31 mouse cellular contexts compared by ENCODE assay signal in the genomic region with DNA sequence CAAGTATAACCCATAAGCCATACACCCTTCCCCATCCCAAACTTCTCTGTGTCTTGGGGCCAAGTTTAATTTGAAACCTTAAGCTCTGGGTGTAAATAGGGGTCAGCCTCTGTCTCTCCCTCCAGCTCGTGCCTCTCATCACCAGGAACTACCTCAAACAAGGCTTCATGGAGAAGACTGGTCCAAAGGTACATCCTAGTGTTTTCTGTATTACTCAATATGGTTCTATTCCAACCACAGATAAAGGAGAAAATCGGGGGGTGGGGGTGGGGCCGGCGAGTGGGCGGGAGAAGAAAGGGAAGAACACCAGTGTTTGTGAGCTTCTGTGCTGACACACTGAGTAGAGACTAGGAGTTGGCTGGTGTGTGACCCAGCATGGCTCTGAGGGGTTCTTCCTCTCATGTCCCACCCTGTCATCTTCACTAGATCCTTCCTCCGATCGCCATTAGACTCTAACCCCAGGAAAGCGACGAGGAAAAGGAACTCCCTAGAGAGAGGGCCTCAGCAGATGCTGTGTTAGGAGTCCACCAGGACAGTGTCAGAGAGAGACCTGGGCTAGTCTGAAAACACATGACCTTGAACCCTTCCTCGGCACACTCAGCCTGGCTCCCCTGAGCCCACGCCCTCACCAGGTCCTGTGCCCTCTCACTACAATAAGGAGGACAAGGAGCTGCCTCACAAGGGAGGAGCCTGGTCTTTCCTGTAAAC. TPM values are rescaled to one million over a fixed set of nuclear protein-coding genes. Genes with fewer than 3 reads are reported as not detected.
A peak's percentile ranks its signal among the peaks of the same experiment; 100 is the strongest.
DNase-seq lines count a peak whose midpoint lies in the region; ATAC-seq and TF ChIP-seq lines count a peak whose summit lies in the region.
"Had no signal": no experiment of that assay in that cellular context is flagged by ENCODE, and none has a peak within 500 bp of the region (broad histone marks: within the 10 kb centered on the region; RNA-seq: fewer than 3 reads in every experiment).

No protein-coding gene starts in this region.

- no peak overlapping the region for H3K4me3 ChIP-seq in liver, embryonic 13.5 days (replicated peaks)
- H3K4me3 ChIP-seq in liver, embryonic 12.5 days: no peak overlapping the region
- no peak overlapping the region for H3K4me3 ChIP-seq in ES-E14 (ENCODE audit: insufficient read depth in 1 of 2, low read depth in 1 of 2, low read length in 2 of 2, poor library complexity in 1 of 2, severe bottlenecking in 1 of 2)
- H3K4me3 ChIP-seq in bone marrow macrophage, adult 2 months (ENCODE audit: insufficient read depth, low read length): no peak overlapping the region
- H3K4me3 ChIP-seq in liver, postnatal 0 days (ENCODE audit: low read depth, low read length): no peak overlapping the region
- H3K4me3 ChIP-seq in hindbrain, embryonic 14.5 days (replicated peaks; ENCODE audit: low read length): no peak overlapping the region
- H3K4me3 ChIP-seq: erythroblast, embryonic 14.5 days; forebrain, embryonic 12.5 days; heart, embryonic 10.5 days; heart, embryonic 15.5 days; hindbrain, embryonic 12.5 days; midbrain, embryonic 13.5 days; stomach, embryonic 15.5 days had no signal

- peaks cover 26% of the 10 kb centered on the region; the same call in 1 of the 2 replicates for H3K4me1 ChIP-seq in liver, embryonic 13.5 days (replicated peaks)
- 0 out of 2 replicates have a peak, but pooled peaks cover 4% of the 10 kb centered on the region for H3K4me1 ChIP-seq in liver, embryonic 12.5 days
- H3K4me1 ChIP-seq in ES-E14 (ENCODE audit: control insufficient read depth in 2 of 2, insufficient read depth in 2 of 2, low read length in 2 of 2, poor library complexity in 1 of 2): peaks cover 17 to 32% of the 10 kb centered on the region in 2 experiments
- H3K4me1 ChIP-seq in bone marrow macrophage, adult 2 months (ENCODE audit: control insufficient read depth, insufficient read depth, low read length): peaks cover 89% of the 10 kb centered on the region
- H3K4me1 ChIP-seq in liver, postnatal 0 days (ENCODE audit: insufficient read depth): peaks cover 19% of the 10 kb centered on the region
- no peaks in the 10 kb centered on the region for H3K4me1 ChIP-seq in hindbrain, embryonic 14.5 days (replicated peaks; ENCODE audit: control insufficient read depth, insufficient read depth, low read length)
- H3K4me1 ChIP-seq: forebrain, embryonic 12.5 days; hindbrain, embryonic 12.5 days; midbrain, embryonic 13.5 days; stomach, embryonic 15.5 days had no signal

- no peak for TF ChIP-seq POLR2A in bone marrow macrophage, adult 2 months (IDR thresholded peaks at IDR 0.05; ENCODE audit: borderline replicate concordance, low read depth, low read length)

- no peak overlapping the region for H3K4me2 ChIP-seq in liver, embryonic 13.5 days
- H3K4me2 ChIP-seq in liver, embryonic 12.5 days: no peak overlapping the region
- no peak overlapping the region for H3K4me2 ChIP-seq in liver, postnatal 0 days (ENCODE audit: low read depth, low read length)
- no peak overlapping the region for H3K4me2 ChIP-seq in hindbrain, embryonic 14.5 days (replicated peaks)
- H3K4me2 ChIP-seq: forebrain, embryonic 12.5 days; heart, embryonic 15.5 days; hindbrain, embryonic 12.5 days; midbrain, embryonic 13.5 days; stomach, embryonic 15.5 days had no signal

- no peaks in the 10 kb centered on the region for H3K9me3 ChIP-seq in liver, embryonic 13.5 days (replicated peaks)
- no peaks in the 10 kb centered on the region for H3K9me3 ChIP-seq in liver, embryonic 12.5 days (replicated peaks)
- no peaks in the 10 kb centered on the region for H3K9me3 ChIP-seq in ES-E14 (ENCODE audit: control insufficient read depth, insufficient read depth, low read depth, low read length)
- H3K9me3 ChIP-seq in liver, postnatal 0 days (ENCODE audit: low read length): no peaks in the 10 kb centered on the region
- no peaks in the 10 kb centered on the region for H3K9me3 ChIP-seq in hindbrain, embryonic 14.5 days (ENCODE audit: control insufficient read depth, low read length)
- H3K9me3 ChIP-seq: forebrain, embryonic 12.5 days; heart, embryonic 10.5 days; heart, embryonic 15.5 days; hindbrain, embryonic 12.5 days; midbrain, embryonic 13.5 days; stomach, embryonic 15.5 days had no signal

- in situ Hi-C loops in ES-E14 (cut with MboI; ENCODE audit: low sequenced_read_pairs in 2 of 2, unreplicated experiment in 2 of 2): no loop called here

- 0 out of 2 replicates have a peak, but pooled peaks cover 3% of the 10 kb centered on the region for H3K27me3 ChIP-seq in liver, embryonic 13.5 days
- H3K27me3 ChIP-seq in liver, embryonic 12.5 days (replicated peaks): peaks cover 3% of the 10 kb centered on the region; the same call in 1 of the 2 replicates
- H3K27me3 ChIP-seq in liver, postnatal 0 days (ENCODE audit: insufficient read depth, low read length): no peaks in the 10 kb centered on the region
- H3K27me3 ChIP-seq in hindbrain, embryonic 14.5 days (ENCODE audit: control insufficient read depth, insufficient read depth, low read length): no peaks in the 10 kb centered on the region; the same call in 1 of the 2 replicates
- H3K27me3 ChIP-seq: forebrain, embryonic 12.5 days; heart, embryonic 15.5 days; hindbrain, embryonic 12.5 days; midbrain, embryonic 13.5 days; Patski; stomach, embryonic 15.5 days had no signal

- no peak overlapping the region for H3K27ac ChIP-seq in liver, embryonic 13.5 days
- H3K27ac ChIP-seq in liver, embryonic 12.5 days: no peak overlapping the region
- H3K27ac ChIP-seq in ES-E14 (ENCODE audit: insufficient read depth, low read depth, low read length, poor library complexity, severe bottlenecking): no peak overlapping the region
- peak overlapping the region; percentile 40 for H3K27ac ChIP-seq in bone marrow macrophage, adult 2 months (ENCODE audit: insufficient read depth, low read depth, low read length)
- peak overlapping the region; percentile 46; the same call in 1 of the 2 replicates for H3K27ac ChIP-seq in liver, postnatal 0 days (ENCODE audit: low read depth)
- H3K27ac ChIP-seq in hindbrain, embryonic 14.5 days: no peak overlapping the region
- H3K27ac ChIP-seq: forebrain, embryonic 12.5 days; heart, embryonic 10.5 days; heart, embryonic 15.5 days; hindbrain, embryonic 12.5 days; kidney, postnatal 0 days; liver, embryonic 14.5 days; midbrain, embryonic 13.5 days; stomach, embryonic 15.5 days had no signal

- H3K9ac ChIP-seq in liver, embryonic 13.5 days: no peak overlapping the region
- H3K9ac ChIP-seq in liver, embryonic 12.5 days: no peak overlapping the region
- peak overlapping the region; percentile 13; the same call in 1 of the 2 replicates for H3K9ac ChIP-seq in ES-E14 (ENCODE audit: insufficient read depth, low read depth, low read length, poor library complexity, severe bottlenecking)
- no peak overlapping the region for H3K9ac ChIP-seq in liver, postnatal 0 days (replicated peaks)
- H3K9ac ChIP-seq in hindbrain, embryonic 14.5 days: no peak overlapping the region
- H3K9ac ChIP-seq: forebrain, embryonic 12.5 days; forebrain, postnatal 0 days; heart, embryonic 15.5 days; hindbrain, embryonic 12.5 days; liver, embryonic 14.5 days; midbrain, embryonic 13.5 days; stomach, embryonic 15.5 days had no signal

- TF ChIP-seq CTCF in bone marrow macrophage, adult 2 months (IDR thresholded peaks at IDR 0.05; ENCODE audit: low read depth, low read length): no peak
- TF ChIP-seq CTCF in liver, postnatal 0 days (IDR thresholded peaks at IDR 0.05; ENCODE audit: low read depth): no peak

- no peak for TF ChIP-seq EP300 in liver, postnatal 0 days (IDR thresholded peaks at IDR 0.05; ENCODE audit: low read depth)

- DNase-seq in liver, embryonic 13.5 days: no peak
- DNase-seq in ES-E14 (ENCODE audit: low read depth, low spot score): no peak
- DNase-seq in liver, postnatal 0 days: peak; percentile 54
- no peak for DNase-seq in lung, postnatal 4 days
- DNase-seq in hindbrain, embryonic 14.5 days (ENCODE audit: low spot score): no peak
- DNase-seq: adrenal gland, postnatal 25 days; cerebellum, adult 2 months; cerebellum, postnatal 14 days; forebrain, postnatal 0 days; gastrocnemius, postnatal 10 days; heart, postnatal 36 days; kidney, adult 8-10 months; lung, postnatal 36 days; retina, postnatal 1 day; right cerebral cortex, postnatal 25 days; thymus, postnatal 14 days had no signal

- ATAC-seq in liver, embryonic 13.5 days (ENCODE audit: low read depth): peak; percentile 35; the same call in 1 of the 2 replicates
- no peak for ATAC-seq in liver, embryonic 12.5 days
- peak; percentile 51 for ATAC-seq in liver, postnatal 0 days
- no peak for ATAC-seq in hindbrain, embryonic 14.5 days (ENCODE audit: low FRiP score)
- ATAC-seq in inflammation-experienced regulatory T-cells, adult 6 months: no peak
- ATAC-seq: forebrain, postnatal 0 days; midbrain, embryonic 13.5 days; Patski had no signal

- WGBS in liver, embryonic 13.5 days (ENCODE audit: insufficient replicate concordance): 60% methylated on average over 11 of the region's 11 CpGs
- WGBS in liver, embryonic 12.5 days (ENCODE audit: insufficient replicate concordance): 62% methylated on average over 11 of the region's 11 CpGs
- 51% methylated on average over 11 of the region's 11 CpGs for WGBS in liver, postnatal 0 days (ENCODE audit: insufficient replicate concordance)
- 85% methylated on average over 11 of the region's 11 CpGs for WGBS in hindbrain, embryonic 14.5 days

- H3K36me3 ChIP-seq in liver, embryonic 13.5 days: 0 out of 2 replicates have a peak, but pooled peaks cover under 1% of the 10 kb centered on the region
- H3K36me3 ChIP-seq in liver, embryonic 12.5 days: no peaks in the 10 kb centered on the region
- no peaks in the 10 kb centered on the region for H3K36me3 ChIP-seq in ES-E14 (ENCODE audit: control insufficient read depth, insufficient read depth, low read length, poor library complexity, severe bottlenecking)
- 0 out of 2 replicates have a peak, but pooled peaks cover 3% of the 10 kb centered on the region for H3K36me3 ChIP-seq in liver, postnatal 0 days (replicated peaks; ENCODE audit: insufficient read depth, low read length)
- H3K36me3 ChIP-seq in hindbrain, embryonic 14.5 days (replicated peaks; ENCODE audit: control insufficient read depth, insufficient read depth): no peaks in the 10 kb centered on the region
- H3K36me3 ChIP-seq: forebrain, embryonic 12.5 days; heart, embryonic 10.5 days; heart, embryonic 15.5 days; hindbrain, embryonic 12.5 days; midbrain, embryonic 13.5 days; stomach, embryonic 15.5 days had no signal

RNA-seq across cellular contexts. Expression of gene Rnf135, which starts 9.5 kb away (rescaled TPM):
- 4.3 and 5.3 TPM in 2 replicates for polyA plus RNA-seq in liver, embryonic 13.5 days (2015; fragmentation: Nextera tagmentation; extraction: Ambion mirVana)
- polyA plus RNA-seq in liver, embryonic 12.5 days (2016; fragmentation: Nextera tagmentation; extraction: Ambion mirVana): 4.2 and 5.0 TPM in 2 replicates
- total RNA-seq in ES-E14 (2012; rRNA removed): 3.4 and 5.2 TPM in 2 replicates
- polyA plus RNA-seq in bone marrow macrophage, adult 2 months (2012; ENCODE audit: insufficient read depth, insufficient read length, missing spikeins): 17.9 and 19.4 TPM in 2 replicates
- polyA plus RNA-seq in liver, postnatal 0 days (2015; fragmentation: Nextera tagmentation; extraction: Ambion mirVana): 6.8 and 7.7 TPM in 2 replicates
- polyA plus RNA-seq in hindbrain, embryonic 14.5 days (2014; fragmentation: Nextera tagmentation; extraction: Ambion mirVana): 3.4 and 3.7 TPM in 2 replicates
- 10 to 100 TPM; 10.2 to 12.1 (median 11.1) TPM for polyA plus RNA-seq in inflammation-experienced regulatory T-cells, adult 6 months (2017; shearing (Covaris generic))

RNA-seq across cellular contexts. Expression of gene Adap2, which starts 20.2 kb away (rescaled TPM):
- polyA plus RNA-seq in liver, embryonic 13.5 days (2015; fragmentation: Nextera tagmentation; extraction: Ambion mirVana): 3.7 and 4.0 TPM in 2 replicates
- polyA plus RNA-seq in liver, embryonic 12.5 days (2016; fragmentation: Nextera tagmentation; extraction: Ambion mirVana): 2.7 and 2.8 TPM in 2 replicates
- 2.8 and 5.1 TPM in 2 replicates for total RNA-seq in ES-E14 (2012; rRNA removed)
- 167 and 174 TPM in 2 replicates for polyA plus RNA-seq in bone marrow macrophage, adult 2 months (2012; ENCODE audit: insufficient read depth, insufficient read length, missing spikeins)
- 10.8 and 12.1 TPM in 2 replicates for polyA plus RNA-seq in liver, postnatal 0 days (2015; fragmentation: Nextera tagmentation; extraction: Ambion mirVana)
- polyA plus RNA-seq in hindbrain, embryonic 14.5 days (2014; fragmentation: Nextera tagmentation; extraction: Ambion mirVana): 3.4 and 3.6 TPM in 2 replicates
- under 1 TPM in 1 of 3 experiments, not detected in 2; 0.47 TPM for polyA plus RNA-seq in inflammation-experienced regulatory T-cells, adult 6 months (2017; shearing (Covaris generic))
- total RNA-seq: granulocyte monocyte progenitor cell, adult 5-6 weeks; megakaryocyte-erythroid progenitor cell, adult 5-6 weeks had no signal
- polyA plus RNA-seq: erythroblast, embryonic 14.5 days had no signal

RNA-seq across cellular contexts. Expression of gene Tefm, which starts 32.1 kb away (rescaled TPM):
- polyA plus RNA-seq in liver, embryonic 13.5 days (2015; fragmentation: Nextera tagmentation; extraction: Ambion mirVana): 17.7 and 20.5 TPM in 2 replicates
- 18.2 and 22.4 TPM in 2 replicates for polyA plus RNA-seq in liver, embryonic 12.5 days (2016; fragmentation: Nextera tagmentation; extraction: Ambion mirVana)
- total RNA-seq in ES-E14 (2012; rRNA removed): 31.1 and 33.3 TPM in 2 replicates
- 7.7 and 12.4 TPM in 2 replicates for polyA plus RNA-seq in bone marrow macrophage, adult 2 months (2012; ENCODE audit: insufficient read depth, insufficient read length, missing spikeins)
- 17.1 and 18.0 TPM in 2 replicates for polyA plus RNA-seq in liver, postnatal 0 days (2015; fragmentation: Nextera tagmentation; extraction: Ambion mirVana)
- polyA plus RNA-seq in hindbrain, embryonic 14.5 days (2014; fragmentation: Nextera tagmentation; extraction: Ambion mirVana): 19.9 and 24.3 TPM in 2 replicates
- 10 to 100 TPM; 18.9 to 34.9 (median 32.5) TPM for polyA plus RNA-seq in inflammation-experienced regulatory T-cells, adult 6 months (2017; shearing (Covaris generic))
- polyA plus RNA-seq: erythroblast, embryonic 14.5 days had no signal

RNA-seq across cellular contexts. Expression of gene Rhot1, which starts 34.7 kb away (rescaled TPM):
- polyA plus RNA-seq in liver, embryonic 13.5 days (2015; fragmentation: Nextera tagmentation; extraction: Ambion mirVana): 23.9 and 29.9 TPM in 2 replicates
- 36.7 and 36.9 TPM in 2 replicates for polyA plus RNA-seq in liver, embryonic 12.5 days (2016; fragmentation: Nextera tagmentation; extraction: Ambion mirVana)
- 29.1 and 38.8 TPM in 2 replicates for total RNA-seq in ES-E14 (2012; rRNA removed)
- polyA plus RNA-seq in bone marrow macrophage, adult 2 months (2012; ENCODE audit: insufficient read depth, insufficient read length, missing spikeins): 34.5 and 38.1 TPM in 2 replicates
- 22.7 and 24.6 TPM in 2 replicates for polyA plus RNA-seq in liver, postnatal 0 days (2015; fragmentation: Nextera tagmentation; extraction: Ambion mirVana)
- polyA plus RNA-seq in hindbrain, embryonic 14.5 days (2014; fragmentation: Nextera tagmentation; extraction: Ambion mirVana): 79.0 and 90.3 TPM in 2 replicates
- polyA plus RNA-seq in inflammation-experienced regulatory T-cells, adult 6 months (2017; shearing (Covaris generic)): 10 to 100 TPM; 20.6 to 30.8 (median 29.8) TPM

Comparison
In these comparisons a context has a peak if more than half of its experiments do, and no peak if none do; other contexts are left out.
1. ATAC-seq: peak in liver, embryonic 13.5 days (single experiment) and liver, postnatal 0 days (single experiment); none in liver, embryonic 12.5 days (single experiment), hindbrain, embryonic 14.5 days (single experiment) and inflammation-experienced regulatory T-cells, adult 6 months (single experiment).
2. H3K27ac ChIP-seq: peak in bone marrow macrophage, adult 2 months (single experiment) and liver, postnatal 0 days (single experiment); none in liver, embryonic 13.5 days (single experiment), liver, embryonic 12.5 days (single experiment), ES-E14 (single experiment) and hindbrain, embryonic 14.5 days (single experiment).
3. RNA of gene Adap2, which starts 20.2 kb away (polyA plus RNA-seq): 167 to 174 TPM in bone marrow macrophage, adult 2 months; 10.8 to 12.1 TPM in liver, postnatal 0 days, 3.7 to 4.0 TPM in liver, embryonic 13.5 days, 3.4 to 3.6 TPM in hindbrain, embryonic 14.5 days, 2.7 to 2.8 TPM in liver, embryonic 12.5 days and 0.47 TPM in inflammation-experienced regulatory T-cells, adult 6 months; every median in the first group is over 10 times any median in the second.